Mouse (Mus musculus) ES-Bruce4 (cell line): ENCODE results near the gene Hvcn1. TPM values are rescaled to one million over a fixed set of nuclear protein-coding genes. Genes with fewer than 3 reads are reported as not detected.

Source experiments
- H3K27ac ChIP-seq: 2 replicates; pipeline ENCODE4 v1.5.1; 2012; ENCODE audit warnings: low read length, inconsistent platforms; ENCODE audit not compliant: insufficient read depth
- H3K27me3 ChIP-seq: 2 replicates; pipeline ENCODE4 v1.6.1; 2012; ENCODE audit warnings: mild to moderate bottlenecking, low read length, inconsistent platforms; ENCODE audit not compliant: control insufficient read depth, poor library complexity, insufficient read depth, severe bottlenecking
- H3K36me3 ChIP-seq: 2 replicates; pipeline ENCODE4 v1.6.1; 2012; ENCODE audit warnings: inconsistent platforms, mild to moderate bottlenecking, low read length, moderate library complexity; ENCODE audit not compliant: control insufficient read depth, poor library complexity, insufficient read depth, severe bottlenecking
- H3K4me1 ChIP-seq: one replicate; pipeline ENCODE4 v1.8.1; 2011; ENCODE audit warnings: low read length; ENCODE audit not compliant: control insufficient read depth, insufficient read depth
- H3K4me3 ChIP-seq: 2 replicates; pipeline ENCODE4 v1.5.1; 2011; ENCODE audit warnings: low read depth, mild to moderate bottlenecking, low read length
- H3K9ac ChIP-seq: 2 replicates; pipeline ENCODE4 v1.6.1; 2012; ENCODE audit warnings: low read depth, mild to moderate bottlenecking, inconsistent platforms; ENCODE audit not compliant: poor library complexity, severe bottlenecking
- H3K9me3 ChIP-seq: replicated peaks from 2 replicates; pipeline ENCODE4 v1.6.1; 2012; ENCODE audit warnings: mild to moderate bottlenecking, low read length, inconsistent platforms; ENCODE audit not compliant: control insufficient read depth, poor library complexity, insufficient read depth, severe bottlenecking
- CTCF ChIP-seq: IDR thresholded peaks from one replicate; pipeline ENCODE4 v1.8.1; 2011; ENCODE audit warnings: low read depth, low read length
- EP300 ChIP-seq: IDR thresholded peaks from 2 replicates; pipeline ENCODE4 v1.6.1; 2011; ENCODE audit warnings: low read depth, low read length; ENCODE audit not compliant: insufficient read depth
- POLR2A ChIP-seq: IDR thresholded peaks from one replicate; pipeline ENCODE4 v1.8.1; 2011; ENCODE audit warnings: low read length; ENCODE audit not compliant: insufficient read depth
- polyA plus RNA-seq: library from polyadenylated mRNA; stranded (reverse); fragments of >200 nt; gene quantifications from 2 replicates; pipeline ENCODE4 v1.2.4, GENCODE M21; 2011; ENCODE audit warnings: low read depth; ENCODE audit not compliant: missing spikeins, insufficient read depth, insufficient read length

The Hvcn1 gene
- polyA plus RNA-seq, 1 experiment: 10.6 TPM

GRCm38 (mm10) chr5:122285029-122285766, 78.6 kb downstream of the Hvcn1 start:
- Histone ChIP-seq H3K9ac (peak overlapping the region; percentile 97), H3K9me3 (no peaks in the 10 kb centered on the region), H3K4me1 (no peaks in the 10 kb centered on the region), H3K36me3 (peaks cover 6% of the 10 kb centered on the region; the same call in 1 of the 2 replicates), H3K4me3 (peak overlapping the region; percentile 91), H3K27ac (no peak overlapping the region), H3K27me3 (no peaks in the 10 kb centered on the region)
- TF ChIP-seq POLR2A (no peak), CTCF (no peak)

- Histone ChIP-seq H3K9me3 (no peaks in the 10 kb centered on the region), H3K27me3 (no peaks in the 10 kb centered on the region), H3K4me3 (no peak overlapping the region), H3K27ac (no peak overlapping the region), H3K36me3 (peaks cover 6% of the 10 kb centered on the region; the same call in 1 of the 2 replicates), H3K4me1 (no peaks in the 10 kb centered on the region), H3K9ac (no peak overlapping the region)
- TF ChIP-seq POLR2A: no peak
- no peak for TF ChIP-seq EP300
- no peak for TF ChIP-seq CTCF
Measured at GRCm38 (mm10) chr5:122285767-122286150, 79.2 kb downstream of the Hvcn1 start.

GRCm38 (mm10) chr5:122286191-122286590, 79.6 kb downstream of the Hvcn1 start:
- Histone ChIP-seq H3K9ac (no peak overlapping the region), H3K4me1 (no peaks in the 10 kb centered on the region), H3K27me3 (no peaks in the 10 kb centered on the region), H3K9me3 (no peaks in the 10 kb centered on the region), H3K36me3 (peaks cover 6% of the 10 kb centered on the region; the same call in 1 of the 2 replicates), H3K27ac (no peak overlapping the region), H3K4me3 (no peak overlapping the region)
- TF ChIP-seq CTCF (no peak), POLR2A (no peak), EP300 (no peak)

GRCm38 (mm10) chr5:122287026-122287425, 80.4 kb downstream of the Hvcn1 start:
- Histone ChIP-seq H3K4me1 (peaks cover 2% of the 10 kb centered on the region), H3K4me3 (no peak overlapping the region), H3K27ac (no peak overlapping the region), H3K9ac (no peak overlapping the region), H3K27me3 (no peaks in the 10 kb centered on the region), H3K36me3 (peaks cover 6% of the 10 kb centered on the region; the same call in 1 of the 2 replicates), H3K9me3 (no peaks in the 10 kb centered on the region)
- TF ChIP-seq CTCF (no peak), EP300 (no peak), POLR2A (no peak)

GRCm38 (mm10) chr5:122288147-122288811, 81.7 kb downstream of the Hvcn1 start:
- no peaks in the 10 kb centered on the region for H3K27me3 ChIP-seq
- H3K4me1 ChIP-seq: peaks cover 2% of the 10 kb centered on the region
- H3K4me3 ChIP-seq: no peak overlapping the region
- H3K36me3 ChIP-seq: peaks cover 6% of the 10 kb centered on the region; the same call in 1 of the 2 replicates
- H3K9ac ChIP-seq: no peak overlapping the region
- H3K27ac ChIP-seq: no peak overlapping the region
- H3K9me3 ChIP-seq: no peaks in the 10 kb centered on the region
- TF ChIP-seq POLR2A: no peak
- no peak for TF ChIP-seq EP300
- no peak for TF ChIP-seq CTCF

- H3K27ac ChIP-seq: no peak overlapping the region
- peaks cover 6% of the 10 kb centered on the region; the same call in 1 of the 2 replicates for H3K36me3 ChIP-seq
- no peak overlapping the region for H3K9ac ChIP-seq
- no peak overlapping the region for H3K4me3 ChIP-seq
- no peaks in the 10 kb centered on the region for H3K9me3 ChIP-seq
- no peak for TF ChIP-seq CTCF
- TF ChIP-seq EP300: no peak
- no peak for TF ChIP-seq POLR2A
- H3K4me1 ChIP-seq: peaks cover 9% of the 10 kb centered on the region
- no peaks in the 10 kb centered on the region for H3K27me3 ChIP-seq
Measured at GRCm38 (mm10) chr5:122291149-122291548, 84.5 kb downstream of the Hvcn1 start.

Other genes starting within 250 kb of the Hvcn1 start
- gene Cux2, start 156.7 kb upstream of the Hvcn1 start, polyA plus RNA-seq: 2.9 and 3.6 TPM in 2 replicates
- not detected in 2 replicates for gene Myl2, start 105.9 kb upstream of the Hvcn1 start, polyA plus RNA-seq
- 2.4 and 3.0 TPM in 2 replicates for gene Ccdc63, start 66.0 kb upstream of the Hvcn1 start, polyA plus RNA-seq
- gene Ppp1cc, start 48.5 kb upstream of the Hvcn1 start, polyA plus RNA-seq: 437 and 458 TPM in 2 replicates
- gene Tctn1, start 57.7 kb downstream of the Hvcn1 start, polyA plus RNA-seq: 18.3 and 21.7 TPM in 2 replicates
- gene Pptc7, start 77.6 kb downstream of the Hvcn1 start, polyA plus RNA-seq: 18.7 and 20.7 TPM in 2 replicates
- 17.7 and 19.7 TPM in 2 replicates for gene Rad9b, start 147.4 kb downstream of the Hvcn1 start, polyA plus RNA-seq
- 99.0 and 105 TPM in 2 replicates for gene Vps29, start 147.6 kb downstream of the Hvcn1 start, polyA plus RNA-seq
- 69.3 and 71.9 TPM in 2 replicates for gene Gpn3, start 165.1 kb downstream of the Hvcn1 start, polyA plus RNA-seq
- gene Fam216a, start 165.6 kb downstream of the Hvcn1 start, polyA plus RNA-seq: 57.0 and 58.5 TPM in 2 replicates
- gene Arpc3, start 185.1 kb downstream of the Hvcn1 start, polyA plus RNA-seq: 289 and 303 TPM in 2 replicates
- 41.7 and 41.9 TPM in 2 replicates for gene Anapc7, start 214.9 kb downstream of the Hvcn1 start, polyA plus RNA-seq